Mouse (Mus musculus) liver, embryonic 15.5 days (tissue): ENCODE results near the gene Acsm3. TPM values are rescaled to one million over a fixed set of nuclear protein-coding genes. Genes with fewer than 3 reads are reported as not detected.
"Not testable (repeated sequence)": the region's sequence is repeated elsewhere in the genome, so short reads cannot be mapped to it uniquely, and the experiment has no call there.

Experiments
- ATAC-seq: fragments of 200-750 bp; cut with Nextera tagmentation; 2 replicates; pipeline ENCODE4 v1.8.0; 2017; ENCODE audit warnings: moderate number of reproducible peaks, mild to moderate bottlenecking, moderate library complexity; ENCODE audit not compliant: insufficient read depth
- H3K27ac ChIP-seq: fragments of 300-500 bp; sonication (generic); replicated peaks from 2 replicates; pipeline ENCODE4 v1.5.1; 2015; ENCODE audit warnings: mild to moderate bottlenecking, inconsistent platforms
- H3K27me3 ChIP-seq: fragments of 300-500 bp; sonication (generic); 2 replicates; pipeline ENCODE4 v1.6.1; 2015; ENCODE audit warnings: mild to moderate bottlenecking, inconsistent platforms
- H3K36me3 ChIP-seq: fragments of 300-500 bp; sonication (generic); replicated peaks from 2 replicates; pipeline ENCODE4 v1.6.1; 2015; ENCODE audit warnings: moderate library complexity, mild to moderate bottlenecking, inconsistent platforms
- H3K4me1 ChIP-seq: fragments of 300-500 bp; sonication (generic); replicated peaks from 2 replicates; pipeline ENCODE4 v1.6.1; 2015; ENCODE audit warnings: inconsistent platforms
- H3K4me2 ChIP-seq: fragments of 300-500 bp; sonication (generic); 2 replicates; pipeline ENCODE4 v1.6.1; 2015; ENCODE audit warnings: moderate library complexity, mild to moderate bottlenecking, inconsistent platforms
- H3K4me3 ChIP-seq: fragments of 300-500 bp; sonication (generic); replicated peaks from 2 replicates; pipeline ENCODE4 v1.5.1; 2015; ENCODE audit warnings: mild to moderate bottlenecking, inconsistent platforms
- H3K9ac ChIP-seq: fragments of 300-500 bp; sonication (generic); 2 replicates; pipeline ENCODE4 v1.6.1; 2015; ENCODE audit warnings: moderate library complexity, mild to moderate bottlenecking, inconsistent platforms
- H3K9me3 ChIP-seq: fragments of 300-500 bp; sonication (generic); replicated peaks from 2 replicates; pipeline ENCODE4 v1.6.1; 2016; ENCODE audit warnings: inconsistent platforms
- WGBS: fragments of 180-500 bp; shearing (Covaris S2); methylation state at CpG from one replicate; pipeline ENCODE4 v1.1.7; 2015; ENCODE audit warnings: mixed read lengths; ENCODE audit not compliant: insufficient replicate concordance; 5-methylcytosine and 5-hydroxymethylcytosine counted together
- polyA plus RNA-seq: library from polyadenylated mRNA; unstranded; fragments of >200 nt; fragmentation: Nextera tagmentation; extraction: Ambion mirVana; gene quantifications from 2 replicates; pipeline ENCODE4 v1.2.1, GENCODE M21; 2015

The Acsm3 gene
- polyA plus RNA-seq = 3.2 and 5.4 TPM in 2 replicates

DNA sequence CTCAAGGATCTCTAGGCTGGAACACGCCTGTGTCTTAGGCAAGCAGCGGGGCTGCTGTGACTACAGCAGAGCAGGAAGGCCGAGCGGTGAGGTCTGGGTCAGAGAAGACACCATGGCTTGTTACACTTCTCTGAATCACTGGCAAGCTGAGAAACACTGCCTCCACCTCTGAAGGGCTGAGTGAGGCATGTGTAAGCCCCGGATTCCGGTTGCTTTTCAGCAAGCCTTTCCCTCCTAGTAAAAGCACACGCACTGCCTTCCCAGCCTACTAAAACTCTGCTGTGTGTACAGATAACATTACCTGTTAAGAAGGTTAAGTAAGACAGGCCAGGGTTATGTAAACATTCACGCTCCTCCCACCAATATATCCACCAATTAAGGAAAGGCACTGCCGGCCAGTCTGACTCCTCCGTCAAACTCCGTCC is at the start of gene Acsm3:
Gene Acsm3, plus strand, starts transcription at position 397 of the 425 bp plus-strand sequence.
- WGBS = 53% methylated on average over 11 of the region's 11 CpGs
- ATAC-seq = peak; percentile 70
- H3K36me3 ChIP-seq = no peaks in the 10 kb centered on the region
- H3K9me3 ChIP-seq = no peaks in the 10 kb centered on the region
- H3K27ac ChIP-seq = no peak within 1 kb of the TSS
- no peak within 1 kb of the TSS for H3K4me3 ChIP-seq
- no peak within 1 kb of the TSS for H3K9ac ChIP-seq
- H3K4me2 ChIP-seq = peak within 1 kb of the TSS; percentile 34
- no peaks in the 10 kb centered on the region for H3K27me3 ChIP-seq
- H3K4me1 ChIP-seq = no peaks in the 10 kb centered on the region

DNA sequence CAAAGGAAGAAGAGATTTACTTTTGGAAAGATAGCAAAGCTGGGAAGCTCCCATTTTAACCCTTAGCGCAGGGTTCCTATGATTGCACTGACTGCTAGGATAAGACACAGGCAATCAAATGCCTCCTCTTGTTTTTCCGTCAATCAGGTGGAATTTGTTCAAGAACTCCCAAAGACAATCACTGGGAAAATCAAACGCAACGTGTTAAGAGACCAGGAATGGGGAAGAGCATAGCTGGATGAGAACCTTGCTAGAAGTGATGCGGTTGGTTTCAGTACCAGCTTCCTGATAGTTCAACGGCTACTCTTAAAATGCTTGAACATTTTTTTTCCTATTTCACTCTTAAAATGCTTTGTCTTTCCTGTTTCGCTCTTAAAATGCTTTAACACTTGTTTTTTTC is 46.6 kb upstream of the Acsm3 start:
- no peak overlapping the region for H3K9ac ChIP-seq
- H3K9me3 ChIP-seq = no peaks in the 10 kb centered on the region
- H3K4me2 ChIP-seq = no peak overlapping the region
- no peak overlapping the region for H3K4me3 ChIP-seq
- H3K4me1 ChIP-seq = no peaks in the 10 kb centered on the region
- H3K27me3 ChIP-seq = no peaks in the 10 kb centered on the region
- ATAC-seq = no peak
- H3K27ac ChIP-seq = no peak overlapping the region
- WGBS = 77% methylated on average over 7 of the region's 7 CpGs
- H3K36me3 ChIP-seq = peaks cover 39% of the 10 kb centered on the region

GRCm38 (mm10) chr7:119720253-119720946 is 40.3 kb upstream of the Acsm3 start, which contains the start of gene Thumpd1:
Gene Thumpd1, minus strand, starts transcription at chr7:119720798.
- Histone ChIP-seq H3K9ac (peak within 1 kb of the TSS; percentile 68), H3K27ac (no peak within 1 kb of the TSS; the same call in 1 of the 2 replicates), H3K9me3 (no peaks in the 10 kb centered on the region), H3K4me2 (peak within 1 kb of the TSS; percentile 81), H3K4me3 (peak within 1 kb of the TSS; percentile 79), H3K27me3 (no peaks in the 10 kb centered on the region), H3K36me3 (peaks cover 35% of the 10 kb centered on the region), H3K4me1 (peaks cover 14% of the 10 kb centered on the region)
- ATAC-seq = peak; percentile 89
- under 1% methylated on average over 60 of the region's 60 CpGs for WGBS

DNA sequence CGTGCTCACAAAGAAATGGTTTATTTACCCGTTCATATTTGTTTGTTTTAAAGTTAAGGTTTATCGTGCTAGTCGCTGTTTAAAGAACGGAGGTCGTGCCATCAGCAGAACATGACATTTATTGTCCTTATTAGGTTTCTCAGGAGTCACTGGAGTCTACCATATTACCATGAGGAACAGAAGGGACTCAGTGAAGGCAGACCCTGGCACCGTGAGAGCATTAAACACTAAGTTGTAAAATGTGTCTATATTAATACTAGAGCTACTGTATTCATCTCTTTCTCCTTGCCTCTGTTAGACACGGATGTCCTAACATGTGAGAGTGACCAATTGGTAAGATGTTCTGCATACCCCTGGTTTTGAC is 39.8 kb upstream of the Acsm3 start:
- peaks cover 30% of the 10 kb centered on the region for H3K36me3 ChIP-seq
- H3K27ac ChIP-seq = no peak overlapping the region
- no peaks in the 10 kb centered on the region for H3K9me3 ChIP-seq
- no peaks in the 10 kb centered on the region for H3K27me3 ChIP-seq
- peak overlapping the region; percentile 81 for H3K4me2 ChIP-seq
- H3K4me1 ChIP-seq = peaks cover 14% of the 10 kb centered on the region
- peak overlapping the region; percentile 79 for H3K4me3 ChIP-seq
- 14% methylated on average over 8 of the region's 8 CpGs for WGBS
- peak overlapping the region; percentile 68; the same call in 1 of the 2 replicates for H3K9ac ChIP-seq
- 0 out of 2 replicates have a peak, but pooled peaks have one; percentile 4 for ATAC-seq

GRCm38 (mm10) chr7:119727621-119728020 is 33.1 kb upstream of the Acsm3 start:
- WGBS = 54% methylated on average over 2 of the region's 2 CpGs
- Histone ChIP-seq H3K27me3 (peaks cover 8% of the 10 kb centered on the region; the same call in 1 of the 2 replicates), H3K27ac (no peak overlapping the region), H3K9me3 (no peaks in the 10 kb centered on the region), H3K4me1 (no peaks in the 10 kb centered on the region), H3K4me2 (no peak overlapping the region), H3K36me3 (no peaks in the 10 kb centered on the region), H3K4me3 (no peak overlapping the region), H3K9ac (no peak overlapping the region)
- no peak for ATAC-seq

GRCm38 (mm10) chr7:119731262-119731661 is 29.5 kb upstream of the Acsm3 start:
- H3K4me2 ChIP-seq, H3K9ac ChIP-seq, H3K4me3 ChIP-seq, ATAC-seq, H3K27ac ChIP-seq, H3K4me1 ChIP-seq, H3K36me3 ChIP-seq, H3K9me3 ChIP-seq, H3K27me3 ChIP-seq: not testable (repeated sequence)
- 64% methylated on average over 4 of the region's 4 CpGs for WGBS

DNA sequence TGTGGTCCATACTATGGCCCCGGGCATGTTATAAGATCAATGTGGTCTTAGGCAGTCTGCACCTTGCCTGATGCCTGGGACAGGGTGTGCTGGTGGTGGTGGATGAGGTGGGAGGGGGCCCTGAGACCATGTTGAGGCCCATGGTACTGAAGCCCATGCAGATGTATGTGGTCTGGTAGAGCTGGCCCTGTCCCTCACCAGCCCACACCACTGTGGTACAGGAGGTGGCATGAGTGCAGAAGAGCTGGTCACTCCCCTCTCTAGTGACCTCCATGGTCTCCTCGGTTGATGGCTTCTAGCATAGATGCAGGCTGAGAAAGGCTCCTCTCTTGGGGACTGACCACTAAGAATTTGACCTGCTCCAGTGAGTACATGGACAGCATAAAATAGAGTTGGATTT is 21.8 kb upstream of the Acsm3 start:
- Histone ChIP-seq H3K9me3 (no peaks in the 10 kb centered on the region), H3K9ac (no peak overlapping the region), H3K4me3 (no peak overlapping the region), H3K4me2 (no peak overlapping the region), H3K27ac (no peak overlapping the region), H3K4me1 (no peaks in the 10 kb centered on the region), H3K27me3 (peaks cover 12% of the 10 kb centered on the region), H3K36me3 (no peaks in the 10 kb centered on the region)
- 62% methylated on average over 2 of the region's 2 CpGs for WGBS
- no peak for ATAC-seq

GRCm38 (mm10) chr7:119739798-119740468 is 20.8 kb upstream of the Acsm3 start:
- not testable (repeated sequence) for ATAC-seq, H3K9ac ChIP-seq, H3K36me3 ChIP-seq, H3K9me3 ChIP-seq, H3K4me1 ChIP-seq, H3K27ac ChIP-seq
- Histone ChIP-seq H3K27me3 (peaks cover 12% of the 10 kb centered on the region), H3K4me2 (peak overlapping the region; percentile 41), H3K4me3 (peak overlapping the region; percentile 27)
- 5% methylated on average over 19 of the region's 44 CpGs for WGBS

GRCm38 (mm10) chr7:119744321-119744720 is 16.4 kb upstream of the Acsm3 start:
- no peaks in the 10 kb centered on the region for H3K27me3 ChIP-seq
- no peak overlapping the region for H3K27ac ChIP-seq
- no peaks in the 10 kb centered on the region for H3K9me3 ChIP-seq
- H3K4me2 ChIP-seq = peak overlapping the region; percentile 54
- ATAC-seq = no peak
- H3K4me1 ChIP-seq = 0 out of 2 replicates have a peak, but pooled peaks cover 4% of the 10 kb centered on the region
- no peaks in the 10 kb centered on the region for H3K36me3 ChIP-seq
- peak overlapping the region; percentile 24 for H3K4me3 ChIP-seq
- WGBS = 5% methylated on average over 34 of the region's 34 CpGs
- H3K9ac ChIP-seq = no peak overlapping the region

- 66% methylated on average over 1 of the region's 1 CpGs for WGBS
- Histone ChIP-seq H3K4me1 (0 out of 2 replicates have a peak, but pooled peaks cover 4% of the 10 kb centered on the region), H3K4me2 (no peak overlapping the region), H3K9ac (no peak overlapping the region), H3K27me3 (no peaks in the 10 kb centered on the region), H3K9me3 (no peaks in the 10 kb centered on the region), H3K27ac (no peak overlapping the region), H3K4me3 (no peak overlapping the region), H3K36me3 (no peaks in the 10 kb centered on the region)
- no peak for ATAC-seq
Measured at GRCm38 (mm10) chr7:119745869-119746268, 14.9 kb upstream of the Acsm3 start.

DNA sequence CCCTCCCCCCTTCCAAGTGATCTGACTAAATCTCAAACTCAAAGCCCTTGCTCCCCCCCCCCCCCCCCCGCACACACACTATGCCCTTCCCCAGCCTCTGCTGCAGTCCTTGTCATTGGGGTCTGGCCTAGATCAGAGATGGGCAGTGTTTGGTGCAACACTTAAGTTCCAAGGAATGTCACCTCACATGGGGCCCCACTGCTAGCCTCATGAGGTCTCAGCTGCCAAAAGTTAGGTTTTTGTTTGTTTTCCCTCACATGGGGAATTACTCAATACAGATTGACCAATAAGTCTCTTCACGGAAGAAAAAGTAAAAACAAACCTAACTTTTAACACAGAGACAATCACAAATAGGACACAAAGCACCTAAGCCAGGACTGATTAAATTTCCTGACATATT is 12.0 kb upstream of the Acsm3 start:
- no peak overlapping the region for H3K4me3 ChIP-seq
- no peak overlapping the region for H3K4me2 ChIP-seq
- 0 out of 2 replicates have a peak, but pooled peaks have one; percentile 31 for ATAC-seq
- no peaks in the 10 kb centered on the region for H3K27me3 ChIP-seq
- no peak overlapping the region for H3K27ac ChIP-seq
- no peaks in the 10 kb centered on the region for H3K9me3 ChIP-seq
- H3K9ac ChIP-seq = no peak overlapping the region
- no peaks in the 10 kb centered on the region for H3K36me3 ChIP-seq
- WGBS = 47% methylated on average over 2 of the region's 2 CpGs
- H3K4me1 ChIP-seq = 0 out of 2 replicates have a peak, but pooled peaks cover 4% of the 10 kb centered on the region
